Mouse (Mus musculus) neural tube, embryonic 10.5 days (tissue): Measurements from ENCODE around the gene 1700069L16Rik.

Experiments used
- DNase-seq: peaks from one replicate; pipeline ENCODE4 v3.0.0-alpha.2; 2017; ENCODE audit warnings: low spot score; ENCODE audit errors: extremely low spot score

1700069L16Rik gene

GRCm38 (mm10) chr5:113644520-113644919 is 80.1 kb downstream of the 1700069L16Rik start:
- no peak for DNase-seq

- peak; percentile 45 for DNase-seq
Observed at GRCm38 (mm10) chr5:113643107-113643848, 81.3 kb downstream of the 1700069L16Rik start.
